Mouse (Mus musculus): ENCODE data around the gene Krtap13.
"Not testable (repeated sequence)": the region's sequence is repeated elsewhere in the genome, so short reads cannot be mapped to it uniquely, and the experiment has no call there.

Gene Krtap13

GRCm38 (mm10) chr16:88751535-88751934 is at the start of gene Krtap13:
TSS of gene Krtap13 (minus strand) at chr16:88751635.
- not testable (repeated sequence) for DNase-seq

GRCm38 (mm10) chr16:88786786-88787185 is 35.4 kb upstream of the Krtap13 start:
- DNase-seq = no peak

GRCm38 (mm10) chr16:88777596-88777995 is 26.2 kb upstream of the Krtap13 start, which contains the start of gene Gm5965:
TSS of gene Gm5965 (plus strand) at chr16:88777896.
- no peak for DNase-seq

GRCm38 (mm10) chr16:88774106-88774505 is 22.7 kb upstream of the Krtap13 start, which contains the start of gene 2310057N15Rik:
TSS of gene 2310057N15Rik (minus strand) at chr16:88774206.
- no peak for DNase-seq

GRCm38 (mm10) chr16:88758547-88758946 is 7.1 kb upstream of the Krtap13 start, which contains the start of gene 2310034C09Rik:
TSS of gene 2310034C09Rik (plus strand) at chr16:88758847.
- not testable (repeated sequence) for DNase-seq

GRCm38 (mm10) chr16:88747943-88748342 is 3.5 kb downstream of the Krtap13 start:
- DNase-seq = no peak

GRCm38 (mm10) chr16:88744750-88745340 is 6.6 kb downstream of the Krtap13 start:
- no peak for DNase-seq

- DNase-seq = no peak
Measured at GRCm38 (mm10) chr16:88735391-88735790, 16.0 kb downstream of the Krtap13 start.

- DNase-seq = no peak
Measured at GRCm38 (mm10) chr16:88728812-88729275, 22.6 kb downstream of the Krtap13 start, which contains the start of gene Krtap13-1. TSS of gene Krtap13-1 (plus strand) at chr16:88728862.

GRCm38 (mm10) chr16:88720031-88720430 is 31.4 kb downstream of the Krtap13 start:
- no peak for DNase-seq

GRCm38 (mm10) chr16:88716549-88716948 is 34.9 kb downstream of the Krtap13 start:
- DNase-seq = no peak

- DNase-seq = no peak
Measured at GRCm38 (mm10) chr16:88711245-88711644, 40.2 kb downstream of the Krtap13 start.

- DNase-seq = no peak
Measured at GRCm38 (mm10) chr16:88710757-88711156, 40.7 kb downstream of the Krtap13 start.

GRCm38 (mm10) chr16:88707496-88708012 is 43.9 kb downstream of the Krtap13 start, which contains the start of gene 2310061N02Rik:
TSS of gene 2310061N02Rik (minus strand) at chr16:88707962.
- DNase-seq = no peak

- peak; percentile 61 to 64 for DNase-seq
Measured at GRCm38 (mm10) chr16:88701072-88701864, 50.2 kb downstream of the Krtap13 start.
